8 mouse cellular contexts compared by ENCODE assay signal in genomic region chr19:10868623-10869141, GRCm38 (mm10). TPM values are rescaled to one million over a fixed set of nuclear protein-coding genes. Genes with fewer than 3 reads are reported as not detected.
A peak's percentile ranks its signal among the peaks of the same experiment; 100 is the strongest.
DNase-seq lines count a peak whose midpoint lies in the region; ATAC-seq lines count a peak whose summit lies in the region.

No protein-coding gene starts in this region.

- peak; percentile 15 for ATAC-seq in kidney, embryonic 14.5 days (ENCODE audit: low FRiP score, low TSS enrichment)

- no peak for DNase-seq in kidney, postnatal 36 days
- peak; percentile 14 for DNase-seq in forelimb bud, embryonic 11.5 days (ENCODE audit: low read depth, low spot score)
- DNase-seq in midbrain, embryonic 10.5 days (ENCODE audit: low spot score): no peak
- no peak for DNase-seq in layer of hippocampus, postnatal 25 days (ENCODE audit: extremely low spot score in 1 of 2, low spot score in 1 of 2)
- DNase-seq in spleen, adult 12 weeks (ENCODE audit: low spot score): no peak
- no peak for DNase-seq in spleen, postnatal 14 days (ENCODE audit: low spot score in 2 of 2)

- peak overlapping the region; percentile 88 for H3K27ac ChIP-seq in kidney, embryonic 14.5 days (ENCODE audit: low read depth, low read length)
- no peak overlapping the region for H3K27ac ChIP-seq in brown adipose tissue, adult 24 weeks (replicated peaks; ENCODE audit: low read depth, low read length)
- H3K27ac ChIP-seq in midbrain, embryonic 10.5 days (replicated peaks): peak overlapping the region; percentile 99

- peak overlapping the region; percentile 82 for H3K4me3 ChIP-seq in kidney, embryonic 14.5 days (ENCODE audit: low read length)
- H3K4me3 ChIP-seq in brown adipose tissue, adult 24 weeks (ENCODE audit: insufficient read depth, low read depth, low read length): peak overlapping the region; percentile 76
- H3K4me3 ChIP-seq in midbrain, embryonic 10.5 days: peak overlapping the region; percentile 92

- H3K27me3 ChIP-seq in kidney, embryonic 14.5 days (ENCODE audit: control insufficient read depth, insufficient read depth, low read length): no peaks in the 10 kb centered on the region
- H3K27me3 ChIP-seq in midbrain, embryonic 10.5 days (ENCODE audit: low read depth, poor library complexity, severe bottlenecking): 0 out of 2 replicates have a peak, but pooled peaks cover 4% of the 10 kb centered on the region

- H3K9ac ChIP-seq in kidney, embryonic 14.5 days (ENCODE audit: low read depth, low read length): peak overlapping the region; percentile 92

- H3K4me1 ChIP-seq in kidney, embryonic 14.5 days (ENCODE audit: control insufficient read depth, insufficient read depth, low read length): peaks cover 20% of the 10 kb centered on the region
- H3K4me1 ChIP-seq in brown adipose tissue, adult 24 weeks (ENCODE audit: control insufficient read depth, insufficient read depth, insufficient read length, low read length): peaks cover 4% of the 10 kb centered on the region; the same call in 1 of the 2 replicates
- peaks cover 39% of the 10 kb centered on the region for H3K4me1 ChIP-seq in midbrain, embryonic 10.5 days

- peaks cover 56% of the 10 kb centered on the region for H3K36me3 ChIP-seq in kidney, embryonic 14.5 days (ENCODE audit: control insufficient read depth, insufficient read depth, low read length)
- peaks cover 69% of the 10 kb centered on the region for H3K36me3 ChIP-seq in midbrain, embryonic 10.5 days

- H3K9me3 ChIP-seq in kidney, embryonic 14.5 days (ENCODE audit: control insufficient read depth, low read length): no peaks in the 10 kb centered on the region
- H3K9me3 ChIP-seq in midbrain, embryonic 10.5 days (replicated peaks): no peaks in the 10 kb centered on the region

- peak overlapping the region; percentile 77 for H3K4me2 ChIP-seq in kidney, embryonic 14.5 days (replicated peaks; ENCODE audit: low read depth, low read length)

- WGBS in kidney, embryonic 14.5 days: under 1% methylated on average over 17 of the region's 17 CpGs
- WGBS in midbrain, embryonic 10.5 days: under 1% methylated on average over 17 of the region's 17 CpGs

RNA-seq across cellular contexts. Expression of gene Tmem132a, which starts 1.1 kb away (rescaled TPM):
- polyA plus RNA-seq in kidney, embryonic 14.5 days (2014; fragmentation: Nextera tagmentation; extraction: Ambion mirVana): 65.2 and 71.5 TPM in 2 replicates
- polyA plus RNA-seq in brown adipose tissue, adult 24 weeks (2012; ENCODE audit: insufficient read depth, insufficient read length, missing spikeins): 1.7 and 2.1 TPM in 2 replicates
- polyA plus RNA-seq in midbrain, embryonic 10.5 days (2016; fragmentation: Nextera tagmentation; extraction: Ambion mirVana): 111 and 122 TPM in 2 replicates
- total RNA-seq in layer of hippocampus, postnatal 25 days (2021): 100 to 1,000 TPM; 198 to 220 TPM

RNA-seq across cellular contexts. Expression of gene Tmem109, which starts 13.1 kb away (rescaled TPM):
- 87.6 and 90.9 TPM in 2 replicates for polyA plus RNA-seq in kidney, embryonic 14.5 days (2014; fragmentation: Nextera tagmentation; extraction: Ambion mirVana)
- polyA plus RNA-seq in brown adipose tissue, adult 24 weeks (2012; ENCODE audit: insufficient read depth, insufficient read length, missing spikeins): 75.1 and 80.3 TPM in 2 replicates
- polyA plus RNA-seq in midbrain, embryonic 10.5 days (2016; fragmentation: Nextera tagmentation; extraction: Ambion mirVana): 50.1 and 53.0 TPM in 2 replicates
- total RNA-seq in layer of hippocampus, postnatal 25 days (2021): 10 to 100 TPM; 47.6 to 59.2 TPM

RNA-seq across cellular contexts. Expression of gene Prpf19, which starts 26.3 kb away (rescaled TPM):
- polyA plus RNA-seq in kidney, embryonic 14.5 days (2014; fragmentation: Nextera tagmentation; extraction: Ambion mirVana): 61.0 and 75.7 TPM in 2 replicates
- 64.9 and 65.6 TPM in 2 replicates for polyA plus RNA-seq in brown adipose tissue, adult 24 weeks (2012; ENCODE audit: insufficient read depth, insufficient read length, missing spikeins)
- 35.8 and 37.2 TPM in 2 replicates for polyA plus RNA-seq in midbrain, embryonic 10.5 days (2016; fragmentation: Nextera tagmentation; extraction: Ambion mirVana)
- total RNA-seq in layer of hippocampus, postnatal 25 days (2021): 100 to 1,000 TPM; 189 to 212 TPM

RNA-seq across cellular contexts. Expression of gene Slc15a3, which starts 29.2 kb away (rescaled TPM):
- polyA plus RNA-seq in kidney, embryonic 14.5 days (2014; fragmentation: Nextera tagmentation; extraction: Ambion mirVana): 0.44 and 0.69 TPM in 2 replicates
- 2.1 and 2.4 TPM in 2 replicates for polyA plus RNA-seq in brown adipose tissue, adult 24 weeks (2012; ENCODE audit: insufficient read depth, insufficient read length, missing spikeins)
- polyA plus RNA-seq in midbrain, embryonic 10.5 days (2016; fragmentation: Nextera tagmentation; extraction: Ambion mirVana): 0.20 TPM in 2 replicates
- 1 to 10 TPM; 1.1 to 1.9 TPM for total RNA-seq in layer of hippocampus, postnatal 25 days (2021)

RNA-seq across cellular contexts. Expression of gene Cd6, which starts 38.8 kb away (rescaled TPM):
- polyA plus RNA-seq in kidney, embryonic 14.5 days (2014; fragmentation: Nextera tagmentation; extraction: Ambion mirVana): 0.09 TPM in 1 of 2 replicates, not detected in the other
- polyA plus RNA-seq in brown adipose tissue, adult 24 weeks (2012; ENCODE audit: insufficient read depth, insufficient read length, missing spikeins): not detected in 2 replicates
- not detected in 2 replicates for polyA plus RNA-seq in midbrain, embryonic 10.5 days (2016; fragmentation: Nextera tagmentation; extraction: Ambion mirVana)
- total RNA-seq in layer of hippocampus, postnatal 25 days (2021): under 1 TPM; 0.25 to 0.49 TPM

Comparison
In these comparisons a context has a peak if more than half of its experiments do, and no peak if none do; other contexts are left out.
1. RNA of gene Tmem132a, which starts 1.1 kb away (polyA plus RNA-seq): 111 to 122 TPM in midbrain, embryonic 10.5 days and 65.2 to 71.5 TPM in kidney, embryonic 14.5 days; 1.7 to 2.1 TPM in brown adipose tissue, adult 24 weeks; every median in the first group is over 10 times any median in the second.
2. Peak in every context shown above with its lines, with median percentiles within 50 percentile points of each other: H3K4me3 ChIP-seq.